Mouse (Mus musculus) CD4-positive, CD25-positive, alpha-beta regulatory T cell, adult 4 months (primary cell): ENCODE measurements around the gene Kdm6b. TPM values are rescaled to one million over a fixed set of nuclear protein-coding genes. Genes with fewer than 3 reads are reported as not detected.
A peak's percentile ranks its signal among the peaks of the same experiment; 100 is the strongest.

ENCODE experiments used
- ATAC-seq: one replicate; pipeline ENCODE4 v1.8.0; 2017
- polyA plus RNA-seq, 2 experiments: library from polyadenylated mRNA; unstranded; fragments of 100-300 nt; shearing (Covaris generic); gene quantifications; one replicate each; pipeline ENCODE4 v1.2.1; 2017

The Kdm6b gene
- 10 to 100 TPM; 30.7 to 32.6 TPM for polyA plus RNA-seq

- ATAC-seq: no peak
Observed at GRCm38 (mm10) chr11:69413221-69414181, at the start of gene Kdm6b. Gene Kdm6b, minus strand, starts transcription at chr11:69413675.

- no peak for ATAC-seq
Observed at GRCm38 (mm10) chr11:69461568-69461967, 48.1 kb upstream of the Kdm6b start.

- no peak for ATAC-seq
Observed at GRCm38 (mm10) chr11:69459883-69460282, 46.4 kb upstream of the Kdm6b start.

GRCm38 (mm10) chr11:69457006-69457579, 43.6 kb upstream of the Kdm6b start:
- no peak for ATAC-seq

GRCm38 (mm10) chr11:69452114-69452867, 38.8 kb upstream of the Kdm6b start:
- ATAC-seq: no peak

GRCm38 (mm10) chr11:69447299-69447698, 33.8 kb upstream of the Kdm6b start:
- ATAC-seq: no peak

GRCm38 (mm10) chr11:69443328-69443727, 29.9 kb upstream of the Kdm6b start:
- ATAC-seq: no peak

GRCm38 (mm10) chr11:69437291-69437690, 23.8 kb upstream of the Kdm6b start:
- ATAC-seq: no peak

GRCm38 (mm10) chr11:69433189-69433588, 19.7 kb upstream of the Kdm6b start:
- no peak for ATAC-seq

GRCm38 (mm10) chr11:69432640-69432982, 19.1 kb upstream of the Kdm6b start:
- no peak for ATAC-seq

- ATAC-seq: peak; percentile 91
Observed at GRCm38 (mm10) chr11:69431829-69432639, 18.6 kb upstream of the Kdm6b start.

GRCm38 (mm10) chr11:69430631-69431030, 17.2 kb upstream of the Kdm6b start:
- ATAC-seq: no peak

- no peak for ATAC-seq
Observed at GRCm38 (mm10) chr11:69429313-69429712, 15.8 kb upstream of the Kdm6b start.

GRCm38 (mm10) chr11:69428751-69429150, 15.3 kb upstream of the Kdm6b start:
- no peak for ATAC-seq

- ATAC-seq: no peak
Observed at GRCm38 (mm10) chr11:69426246-69426645, 12.8 kb upstream of the Kdm6b start.

GRCm38 (mm10) chr11:69423885-69424284, 10.4 kb upstream of the Kdm6b start:
- ATAC-seq: no peak

GRCm38 (mm10) chr11:69422842-69423241, 9.4 kb upstream of the Kdm6b start:
- no peak for ATAC-seq

- ATAC-seq: no peak
Observed at GRCm38 (mm10) chr11:69421131-69421977, 7.9 kb upstream of the Kdm6b start.

GRCm38 (mm10) chr11:69420554-69421000, 7.1 kb upstream of the Kdm6b start:
- no peak for ATAC-seq

GRCm38 (mm10) chr11:69419813-69420553, 6.5 kb upstream of the Kdm6b start:
- ATAC-seq: peak; percentile 12

- no peak for ATAC-seq
Observed at GRCm38 (mm10) chr11:69419443-69419812, 6.0 kb upstream of the Kdm6b start.
